Mouse (Mus musculus) embryonic facial prominence, embryonic 14.5 days (tissue): ENCODE results near the gene Zfp362. TPM values are rescaled to one million over a fixed set of nuclear protein-coding genes. Genes with fewer than 3 reads are reported as not detected.
A peak's percentile ranks its signal among the peaks of the same experiment; 100 is the strongest.

Experiments
- ATAC-seq: fragments of 200-750 bp; cut with Nextera tagmentation; 2 replicates; pipeline ENCODE4 v1.8.0; 2017; ENCODE audit warnings: low read depth, moderate number of reproducible peaks, moderate TSS enrichment
- DNase-seq: peaks from one replicate; pipeline ENCODE4 v3.0.0-alpha.2; 2015; ENCODE audit warnings: low spot score
- H3K27ac ChIP-seq: fragments of 300-500 bp; sonication (generic); replicated peaks from 2 replicates; pipeline ENCODE4 v1.5.1; 2014; ENCODE audit warnings: low read depth, mild to moderate bottlenecking, low read length, moderate library complexity
- H3K27me3 ChIP-seq: fragments of 300-500 bp; sonication (generic); replicated peaks from 2 replicates; pipeline ENCODE4 v1.6.1; 2014; ENCODE audit warnings: low read length; ENCODE audit not compliant: control insufficient read depth, insufficient read depth
- H3K36me3 ChIP-seq: fragments of 300-500 bp; sonication (generic); 2 replicates; pipeline ENCODE4 v1.6.1; 2014; ENCODE audit warnings: low read length, mixed read lengths; ENCODE audit not compliant: control insufficient read depth, insufficient read depth
- H3K4me1 ChIP-seq: fragments of 300-500 bp; sonication (generic); 2 replicates; pipeline ENCODE4 v1.6.1; 2014; ENCODE audit warnings: antibody characterized with exemption, low read length; ENCODE audit not compliant: control insufficient read depth, insufficient read depth
- H3K4me2 ChIP-seq: fragments of 300-500 bp; sonication (generic); 2 replicates; pipeline ENCODE4 v1.6.1; 2014; ENCODE audit warnings: low read depth, mild to moderate bottlenecking, low read length, moderate library complexity, mixed read lengths
- H3K4me3 ChIP-seq: fragments of 300-500 bp; sonication (generic); 2 replicates; pipeline ENCODE4 v1.5.1; 2014; ENCODE audit warnings: low read depth, mild to moderate bottlenecking, low read length
- H3K9ac ChIP-seq: fragments of 300-500 bp; sonication (generic); 2 replicates; pipeline ENCODE4 v1.6.1; 2014; ENCODE audit warnings: low read depth, mild to moderate bottlenecking, low read length, moderate library complexity, mixed read lengths
- H3K9me3 ChIP-seq: fragments of 300-500 bp; sonication (generic); 2 replicates; pipeline ENCODE4 v1.6.1; 2016; ENCODE audit warnings: low read length; ENCODE audit not compliant: control insufficient read depth
- WGBS: fragments of 180-500 bp; shearing (Covaris S2); extraction: QIAGEN DNeasy Blood & Tissue Kit; methylation state at CpG from one replicate; pipeline ENCODE4 v1.1.7; 2014; 5-methylcytosine and 5-hydroxymethylcytosine counted together
- polyA plus RNA-seq: library from polyadenylated mRNA; unstranded; fragments of >200 nt; fragmentation: Nextera tagmentation; extraction: Ambion mirVana; gene quantifications from 2 replicates; pipeline ENCODE4 v1.2.1, GENCODE M21; 2014

Gene Zfp362
- polyA plus RNA-seq, 1 experiment from 2014 or later, result 28.6 TPM

DNA sequence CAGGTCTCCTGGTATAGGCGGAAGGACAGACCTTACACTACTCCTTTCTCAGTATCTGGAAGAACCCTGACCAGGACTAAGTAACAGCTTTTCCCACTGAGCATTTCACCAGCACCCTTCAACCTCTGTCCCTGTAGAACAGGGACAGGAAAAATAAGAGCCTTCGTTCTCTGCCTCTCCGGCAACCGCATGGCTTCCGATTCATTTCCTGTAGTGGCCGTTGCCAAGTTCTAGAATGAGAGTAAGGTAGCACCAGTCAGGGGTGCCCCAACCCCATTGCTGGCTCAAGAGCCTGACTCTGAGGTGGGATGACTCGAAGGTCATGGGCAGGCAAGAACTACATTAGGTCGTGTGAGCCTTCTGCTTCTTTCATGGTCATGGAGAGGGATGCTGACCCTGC is 60.7 kb downstream of the Zfp362 start:
- no peaks in the 10 kb centered on the region for H3K9me3 ChIP-seq
- H3K4me3 ChIP-seq, result no peak overlapping the region
- no peak overlapping the region for H3K9ac ChIP-seq
- H3K36me3 ChIP-seq, result peaks cover 72% of the 10 kb centered on the region
- H3K27ac ChIP-seq, result no peak overlapping the region
- WGBS, result 85% methylated on average over 8 of the region's 8 CpGs
- H3K4me2 ChIP-seq, result no peak overlapping the region
- DNase-seq (no peak), ATAC-seq (no peak)
- no peaks in the 10 kb centered on the region for H3K27me3 ChIP-seq
- peaks cover 15% of the 10 kb centered on the region for H3K4me1 ChIP-seq

DNA sequence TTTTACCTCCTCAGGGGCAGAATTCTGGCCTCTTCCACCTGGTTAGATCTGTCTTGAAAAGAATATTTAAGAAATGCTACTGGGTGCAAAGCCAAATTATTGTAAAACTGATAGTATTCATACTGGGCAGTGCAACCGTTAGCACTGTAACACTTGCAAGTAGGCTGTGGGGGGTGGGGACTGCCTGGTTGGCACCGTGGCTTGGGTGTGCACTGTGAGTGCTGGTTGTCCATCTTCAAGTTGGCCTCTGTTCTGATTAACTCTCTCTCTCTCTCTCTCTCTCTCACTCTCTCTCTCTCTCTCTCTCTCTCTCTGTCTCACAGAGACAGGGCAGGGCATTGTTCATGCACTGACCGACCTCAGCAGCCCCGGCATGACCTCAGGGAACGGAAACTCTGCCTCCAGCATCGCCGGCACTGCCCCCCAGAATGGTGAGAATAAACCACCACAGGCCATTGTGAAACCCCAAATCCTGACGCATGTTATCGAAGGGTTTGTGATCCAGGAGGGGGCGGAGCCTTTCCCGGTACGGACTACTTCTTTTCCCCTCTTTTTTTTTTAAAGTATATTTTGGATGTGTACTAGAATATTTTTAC is 62.7 kb downstream of the Zfp362 start:
- peaks cover 56% of the 10 kb centered on the region for H3K36me3 ChIP-seq
- H3K27me3 ChIP-seq, result no peaks in the 10 kb centered on the region
- DNase-seq (no peak), ATAC-seq (no peak)
- H3K4me2 ChIP-seq, result no peak overlapping the region
- 54% methylated on average over 12 of the region's 12 CpGs for WGBS
- H3K9ac ChIP-seq, result no peak overlapping the region
- no peak overlapping the region for H3K4me3 ChIP-seq
- no peaks in the 10 kb centered on the region for H3K9me3 ChIP-seq
- H3K4me1 ChIP-seq, result peaks cover 19% of the 10 kb centered on the region
- H3K27ac ChIP-seq, result peak overlapping the region; percentile 65; the same call in 1 of the 2 replicates

DNA sequence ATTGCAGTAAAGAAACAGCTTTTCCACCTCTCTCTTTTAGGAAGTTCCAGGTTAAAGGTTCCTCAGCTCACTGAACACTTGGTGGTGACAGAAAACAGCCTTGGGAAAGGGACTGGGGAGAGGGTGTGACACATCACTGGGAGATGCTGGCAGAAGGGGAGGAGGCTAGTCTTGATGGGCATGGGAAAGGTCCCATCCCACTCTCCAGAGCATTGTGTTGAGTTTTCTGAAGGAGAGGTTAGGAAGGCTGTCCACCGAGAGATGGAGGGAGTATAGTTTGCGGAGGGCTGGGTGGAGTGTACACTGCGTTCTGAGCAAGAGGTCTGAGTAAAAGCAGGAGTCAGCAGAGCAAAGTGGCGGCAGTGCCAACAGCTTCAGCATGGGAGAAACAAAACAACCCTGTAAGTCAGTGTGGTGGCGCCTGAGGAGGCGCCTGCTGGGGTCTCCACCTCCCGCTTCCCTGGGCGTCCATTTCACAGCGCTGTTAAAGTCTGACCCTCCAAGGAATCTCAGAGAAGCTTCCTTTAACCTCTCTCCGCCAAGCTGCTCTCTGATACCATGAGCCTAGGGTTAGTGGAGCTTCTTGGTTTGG is 63.4 kb downstream of the Zfp362 start:
- ATAC-seq, result no peak
- H3K27ac ChIP-seq, result peak overlapping the region; percentile 65

DNA sequence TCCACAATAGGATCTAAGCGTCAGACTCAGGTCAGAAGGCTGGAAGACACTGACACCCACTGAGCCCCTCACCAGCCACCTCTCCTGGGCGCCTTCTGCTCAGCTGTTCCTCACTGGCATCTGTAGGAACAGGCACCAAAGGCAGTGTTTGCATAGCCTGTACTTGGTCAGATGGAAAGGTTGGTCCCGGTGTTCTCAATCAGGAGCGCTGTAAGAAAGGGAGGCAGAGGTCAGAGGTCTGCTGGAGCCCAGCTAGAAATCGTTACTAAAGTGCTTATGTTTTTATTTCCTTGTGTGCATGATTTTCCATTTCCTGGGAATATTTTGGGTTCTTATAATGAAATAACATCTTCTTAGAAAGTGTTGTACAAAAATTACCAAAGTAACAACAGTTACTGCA is 63.9 kb downstream of the Zfp362 start:
- ATAC-seq (no peak), DNase-seq (no peak)
- Histone ChIP-seq H3K9ac (no peak overlapping the region), H3K4me2 (no peak overlapping the region), H3K36me3 (peaks cover 44% of the 10 kb centered on the region), H3K4me1 (peaks cover 30% of the 10 kb centered on the region), H3K27ac (peak overlapping the region; percentile 39; the same call in 1 of the 2 replicates), H3K4me3 (no peak overlapping the region), H3K9me3 (no peaks in the 10 kb centered on the region), H3K27me3 (no peaks in the 10 kb centered on the region)
- WGBS, result 34% methylated on average over 5 of the region's 5 CpGs

More for the DNA sequence above, 63.4 kb downstream of the Zfp362 start:
- Histone ChIP-seq H3K27me3 (no peaks in the 10 kb centered on the region), H3K9me3 (no peaks in the 10 kb centered on the region), H3K4me1 (peaks cover 24% of the 10 kb centered on the region), H3K4me3 (no peak overlapping the region), H3K4me2 (no peak overlapping the region), H3K9ac (no peak overlapping the region; the same call in 1 of the 2 replicates), H3K36me3 (peaks cover 49% of the 10 kb centered on the region)
- 46% methylated on average over 10 of the region's 10 CpGs for WGBS
- no peak for DNase-seq

DNA sequence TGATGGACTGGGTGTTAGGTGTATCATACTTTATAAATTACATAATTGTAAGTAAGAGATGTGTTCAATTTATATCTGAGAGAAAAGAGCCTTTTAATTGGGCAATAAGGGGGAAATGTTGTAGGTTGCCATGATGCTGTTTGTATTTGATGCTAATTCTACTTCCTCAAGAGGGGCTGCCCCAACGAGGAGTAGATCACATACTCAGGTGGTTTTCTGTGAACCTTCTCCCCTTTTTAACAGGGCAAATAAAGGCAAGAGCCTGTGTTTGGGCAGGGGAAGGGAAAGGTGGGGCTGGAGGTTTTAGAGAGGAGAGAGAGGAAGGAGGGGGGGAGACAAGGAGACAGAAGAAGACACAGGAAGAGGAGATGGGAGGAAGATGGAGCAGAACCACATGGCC is 65.0 kb downstream of the Zfp362 start:
- H3K9me3 ChIP-seq, result no peaks in the 10 kb centered on the region
- H3K4me1 ChIP-seq, result peaks cover 40% of the 10 kb centered on the region
- no peak overlapping the region for H3K4me2 ChIP-seq
- no peaks in the 10 kb centered on the region for H3K27me3 ChIP-seq
- no peak overlapping the region for H3K9ac ChIP-seq
- no peak overlapping the region for H3K27ac ChIP-seq
- 60% methylated on average over 1 of the region's 1 CpGs for WGBS
- no peak overlapping the region for H3K4me3 ChIP-seq
- DNase-seq (no peak), ATAC-seq (no peak)
- H3K36me3 ChIP-seq, result peaks cover 39% of the 10 kb centered on the region

DNA sequence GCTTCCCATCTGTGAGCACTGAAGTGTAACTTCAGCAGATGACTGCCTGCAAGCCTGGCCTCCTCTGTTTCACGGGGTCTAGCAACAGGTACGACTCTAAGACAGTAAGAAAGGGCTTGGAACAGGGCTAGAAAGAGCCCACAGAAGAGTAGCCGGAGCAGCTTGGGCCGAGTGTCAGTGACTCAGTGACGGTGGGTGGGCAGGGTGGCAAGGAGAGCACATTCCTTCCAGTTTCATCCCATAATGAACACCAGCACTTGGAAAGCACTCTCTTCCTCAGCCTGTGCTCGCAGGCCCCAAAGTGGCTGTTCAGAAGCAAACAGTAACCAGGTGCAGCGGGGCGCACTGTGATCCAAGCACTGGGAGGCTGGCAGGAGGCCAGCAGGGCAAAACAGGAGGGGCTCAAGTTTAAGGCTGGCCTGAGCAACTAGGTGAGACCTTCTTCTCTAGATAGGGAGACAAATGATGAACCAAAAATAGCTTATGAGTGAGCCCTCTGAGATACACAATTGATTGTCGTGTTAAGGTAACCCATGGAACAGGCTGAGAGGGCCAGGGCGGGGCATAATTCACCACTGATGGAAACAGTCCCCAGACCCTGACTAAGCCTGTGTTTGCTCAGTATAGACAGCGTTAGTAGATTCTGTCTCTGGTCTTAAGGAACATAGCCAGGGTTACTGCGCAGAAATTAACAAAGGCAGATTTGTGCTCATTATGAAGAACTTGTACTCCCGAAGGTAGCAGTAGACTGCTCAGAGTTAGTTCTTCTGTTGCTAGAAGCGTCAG is 67.8 kb downstream of the Zfp362 start:
- peaks cover 66% of the 10 kb centered on the region for H3K4me1 ChIP-seq
- no peaks in the 10 kb centered on the region for H3K9me3 ChIP-seq
- ATAC-seq (peak; percentile 47), DNase-seq (peak; percentile 76)
- WGBS, result 38% methylated on average over 14 of the region's 14 CpGs
- no peaks in the 10 kb centered on the region for H3K27me3 ChIP-seq
- peak overlapping the region; percentile 32; the same call in 1 of the 2 replicates for H3K4me2 ChIP-seq
- peak overlapping the region; percentile 86 for H3K27ac ChIP-seq
- H3K4me3 ChIP-seq, result no peak overlapping the region
- 0 out of 2 replicates have a peak overlapping the region, but pooled peaks have one; percentile 37 for H3K9ac ChIP-seq
- peaks cover 18% of the 10 kb centered on the region; the same call in 1 of the 2 replicates for H3K36me3 ChIP-seq

DNA sequence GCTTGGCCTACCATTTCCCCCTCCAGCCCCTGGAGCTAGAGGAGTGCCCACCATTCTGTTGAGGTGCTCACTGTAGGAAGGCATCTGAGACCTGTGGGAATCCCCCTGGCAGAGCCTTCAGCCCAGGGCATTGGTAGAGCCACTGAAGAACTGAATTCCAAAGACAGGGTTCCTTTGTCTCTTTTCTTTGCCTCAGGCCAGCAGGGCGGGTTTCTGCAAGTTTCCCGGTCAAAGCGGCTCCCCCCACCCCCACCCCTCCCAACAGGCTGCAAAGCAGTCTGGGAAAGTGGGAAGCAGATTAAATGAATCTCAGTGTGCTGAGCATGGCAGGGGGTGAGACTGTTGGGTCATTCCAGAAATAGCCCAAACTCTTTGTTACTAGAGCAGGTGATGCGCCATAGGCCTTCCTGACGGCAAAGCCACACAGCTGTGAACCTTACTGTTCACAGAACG is 68.7 kb downstream of the Zfp362 start:
- Histone ChIP-seq H3K9me3 (no peaks in the 10 kb centered on the region), H3K36me3 (peaks cover 18% of the 10 kb centered on the region; the same call in 1 of the 2 replicates), H3K27me3 (no peaks in the 10 kb centered on the region), H3K9ac (peak overlapping the region; percentile 53), H3K27ac (peak overlapping the region; percentile 86), H3K4me1 (peaks cover 60% of the 10 kb centered on the region), H3K4me2 (peak overlapping the region; percentile 32), H3K4me3 (no peak overlapping the region)
- WGBS, result 12% methylated on average over 6 of the region's 6 CpGs
- DNase-seq, result peak; percentile 84
- peak; percentile 54 for ATAC-seq

DNA sequence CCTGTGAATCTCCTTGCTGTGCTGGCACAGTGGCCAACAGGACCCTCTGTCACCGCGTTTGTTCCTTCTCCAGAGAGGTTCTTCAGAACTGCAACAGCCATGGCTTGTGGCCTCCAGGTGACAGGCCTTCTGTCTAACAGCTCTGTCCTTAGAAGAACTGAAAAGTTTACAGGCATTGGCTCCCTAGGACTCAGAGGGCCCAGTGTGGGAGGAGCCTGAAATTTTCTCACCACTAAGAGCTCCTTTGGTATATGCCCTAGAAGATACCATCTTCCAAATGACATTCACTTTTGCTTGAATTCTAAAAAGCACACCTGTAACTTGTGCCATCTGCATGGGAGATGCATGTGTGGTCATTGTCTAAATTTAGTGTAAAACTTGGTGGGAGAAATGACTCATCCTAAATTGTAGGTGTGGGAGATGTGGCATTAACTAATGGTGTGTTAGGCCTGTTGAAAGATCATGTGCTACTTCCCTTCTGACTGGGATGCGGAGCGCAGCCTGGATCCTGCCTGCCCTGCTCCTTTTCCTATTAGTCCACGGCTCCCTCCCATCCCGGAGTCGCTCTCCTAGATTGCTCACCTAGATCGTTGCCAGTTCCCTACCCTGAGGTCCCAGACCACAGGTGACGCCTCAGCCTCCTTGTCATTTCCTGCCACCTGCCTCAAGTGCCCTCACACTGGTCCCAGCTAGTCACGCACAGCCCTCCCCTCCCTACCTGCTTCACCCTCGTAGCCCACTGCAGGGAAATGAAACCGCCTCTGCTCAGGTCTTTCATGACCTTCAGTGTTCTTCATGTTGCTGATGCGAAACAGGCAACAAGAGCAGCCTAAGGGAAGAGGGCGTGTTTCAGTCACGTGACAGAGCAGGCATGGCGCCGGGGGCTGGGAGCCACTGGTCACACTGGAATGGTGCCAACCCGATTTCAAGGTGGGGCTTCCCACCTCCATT is 70.8 kb downstream of the Zfp362 start:
- Histone ChIP-seq H3K4me2 (peak overlapping the region; percentile 24; the same call in 1 of the 2 replicates), H3K4me1 (peaks cover 70% of the 10 kb centered on the region), H3K36me3 (peaks cover 13% of the 10 kb centered on the region; the same call in 1 of the 2 replicates), H3K9me3 (no peaks in the 10 kb centered on the region), H3K9ac (0 out of 2 replicates have a peak overlapping the region, but pooled peaks have one; percentile 20), H3K27me3 (no peaks in the 10 kb centered on the region), H3K27ac (peak overlapping the region; percentile 86), H3K4me3 (no peak overlapping the region)
- DNase-seq, result peak; percentile 54
- ATAC-seq, result no peak
- 61% methylated on average over 18 of the region's 18 CpGs for WGBS
